Mouse (Mus musculus) testis, adult 2 months (tissue): ENCODE data around the gene Khdrbs1. TPM values are rescaled to one million over a fixed set of nuclear protein-coding genes. Genes with fewer than 3 reads are reported as not detected.

Experiments
- H3K27ac ChIP-seq: fragments of 200-500 bp; 2 replicates; pipeline ENCODE4 v1.5.1; 2012; ENCODE audit warnings: low read depth, low read length; ENCODE audit not compliant: control insufficient read depth, insufficient read depth
- H3K27me3 ChIP-seq: fragments of 200-500 bp; 2 replicates; pipeline ENCODE4 v1.6.1; 2012; ENCODE audit warnings: mild to moderate bottlenecking, low read length, moderate library complexity; ENCODE audit not compliant: control insufficient read depth, insufficient read depth
- H3K36me3 ChIP-seq: fragments of 200-500 bp; 2 replicates; pipeline ENCODE4 v1.6.1; 2012; ENCODE audit warnings: mild to moderate bottlenecking, low read length; ENCODE audit not compliant: control insufficient read depth, insufficient read depth
- H3K4me1 ChIP-seq: fragments of 200-500 bp; 2 replicates; pipeline ENCODE4 v1.6.1; 2012; ENCODE audit warnings: low read length; ENCODE audit not compliant: control insufficient read depth, insufficient read depth
- H3K4me3 ChIP-seq: fragments of 200-500 bp; 2 replicates; pipeline ENCODE4 v1.5.1; 2012; ENCODE audit warnings: low read depth, mild to moderate bottlenecking, low read length, moderate library complexity, mixed read lengths; ENCODE audit not compliant: control insufficient read depth
- CTCF ChIP-seq: fragments of 200-500 bp; IDR thresholded peaks from 2 replicates; pipeline ENCODE4 v1.5.1; 2012; ENCODE audit warnings: low read depth, mild to moderate bottlenecking, inconsistent platforms, low read length, moderate library complexity; ENCODE audit not compliant: control insufficient read depth, insufficient read depth, insufficient replicate concordance
- POLR2A ChIP-seq: fragments of 200-500 bp; IDR thresholded peaks from 2 replicates; pipeline ENCODE4 v1.6.1; 2012; ENCODE audit warnings: low read depth, mild to moderate bottlenecking, inconsistent platforms, low read length, moderate library complexity; ENCODE audit not compliant: control insufficient read depth
- polyA plus RNA-seq: library from polyadenylated mRNA; depleted of rRNA; stranded (reverse); fragments of >200 nt; gene quantifications from 2 replicates; pipeline ENCODE4 v1.2.3, GENCODE M21; 2012

Khdrbs1 gene
- polyA plus RNA-seq, 1 experiment = 19.2 TPM

GRCm38 (mm10) chr4:129761606-129762005 is 19.5 kb upstream of the Khdrbs1 start:
- H3K27ac ChIP-seq = no peak overlapping the region
- no peaks in the 10 kb centered on the region for H3K36me3 ChIP-seq
- no peak overlapping the region for H3K4me3 ChIP-seq
- H3K4me1 ChIP-seq = no peaks in the 10 kb centered on the region; the same call in 1 of the 2 replicates
- no peak for TF ChIP-seq POLR2A
- no peak for TF ChIP-seq CTCF
- H3K27me3 ChIP-seq = no peaks in the 10 kb centered on the region

- H3K36me3 ChIP-seq = no peaks in the 10 kb centered on the region
- TF ChIP-seq POLR2A (no peak), CTCF (no peak)
- no peaks in the 10 kb centered on the region for H3K27me3 ChIP-seq
- no peak overlapping the region for H3K27ac ChIP-seq
- H3K4me3 ChIP-seq = no peak overlapping the region
- H3K4me1 ChIP-seq = no peaks in the 10 kb centered on the region
Measured at GRCm38 (mm10) chr4:129755455-129755854, 13.4 kb upstream of the Khdrbs1 start.

- H3K27ac ChIP-seq = no peak overlapping the region
- TF ChIP-seq POLR2A (no peak), CTCF (no peak)
- no peaks in the 10 kb centered on the region for H3K27me3 ChIP-seq
- no peaks in the 10 kb centered on the region for H3K4me1 ChIP-seq
- no peak overlapping the region for H3K4me3 ChIP-seq
- no peaks in the 10 kb centered on the region for H3K36me3 ChIP-seq
Measured at GRCm38 (mm10) chr4:129754742-129755141, 12.6 kb upstream of the Khdrbs1 start.

- TF ChIP-seq CTCF = no peak
- no peak for TF ChIP-seq POLR2A
- Histone ChIP-seq H3K27me3 (no peaks in the 10 kb centered on the region), H3K27ac (no peak overlapping the region), H3K36me3 (no peaks in the 10 kb centered on the region), H3K4me3 (no peak overlapping the region), H3K4me1 (no peaks in the 10 kb centered on the region)
Measured at GRCm38 (mm10) chr4:129750430-129750829, 8.3 kb upstream of the Khdrbs1 start.

- TF ChIP-seq CTCF (no peak), POLR2A (no peak)
- no peak overlapping the region for H3K4me3 ChIP-seq
- no peaks in the 10 kb centered on the region for H3K27me3 ChIP-seq
- H3K4me1 ChIP-seq = peaks cover 5% of the 10 kb centered on the region
- H3K27ac ChIP-seq = no peak overlapping the region
- H3K36me3 ChIP-seq = no peaks in the 10 kb centered on the region
Measured at GRCm38 (mm10) chr4:129746591-129746990, 4.5 kb upstream of the Khdrbs1 start.

GRCm38 (mm10) chr4:129746106-129746505 is 4.0 kb upstream of the Khdrbs1 start:
- Histone ChIP-seq H3K36me3 (no peaks in the 10 kb centered on the region), H3K4me1 (peaks cover 5% of the 10 kb centered on the region), H3K27me3 (no peaks in the 10 kb centered on the region), H3K4me3 (no peak overlapping the region), H3K27ac (no peak overlapping the region)
- TF ChIP-seq CTCF = no peak
- TF ChIP-seq POLR2A = no peak

GRCm38 (mm10) chr4:129743494-129743893 is 1.4 kb upstream of the Khdrbs1 start:
- no peaks in the 10 kb centered on the region for H3K27me3 ChIP-seq
- peak overlapping the region; percentile 98 for H3K4me3 ChIP-seq
- peaks cover 10% of the 10 kb centered on the region for H3K4me1 ChIP-seq
- H3K27ac ChIP-seq = peak overlapping the region; percentile 98
- TF ChIP-seq POLR2A (no peak), CTCF (no peak)
- no peaks in the 10 kb centered on the region for H3K36me3 ChIP-seq

GRCm38 (mm10) chr4:129743010-129743390 is 897 bp upstream of the Khdrbs1 start:
- H3K27ac ChIP-seq = peak overlapping the region; percentile 98
- peak overlapping the region; percentile 98 for H3K4me3 ChIP-seq
- H3K4me1 ChIP-seq = peaks cover 10% of the 10 kb centered on the region
- H3K36me3 ChIP-seq = no peaks in the 10 kb centered on the region
- TF ChIP-seq CTCF (no peak), POLR2A (no peak)
- H3K27me3 ChIP-seq = no peaks in the 10 kb centered on the region
